Mouse (Mus musculus): Measurements from ENCODE around the gene 1110008P14Rik. TPM values are rescaled to one million over a fixed set of nuclear protein-coding genes. Genes with fewer than 3 reads are reported as not detected.

The 1110008P14Rik gene
- total RNA-seq (2021) = 100 to 1,000 TPM; 143 to 149 TPM
- long read RNA-seq, experiment 1, transcript 1110008P14Rik-201 (2 exons, 680 nt) = major isoform, 141 of 161 reads
- long read RNA-seq, experiment 1, partial matches to known transcripts = 12 of 161 reads
- long read RNA-seq, experiment 1, other reads (novel, unspliced or antisense) = 4 of 161 reads
- long read RNA-seq, experiment 2, transcript 1110008P14Rik-201 (2 exons, 680 nt) = major isoform, 127 of 137 reads
- long read RNA-seq, experiment 2, partial matches to known transcripts = 5 of 137 reads
- long read RNA-seq, experiment 2, other reads (novel, unspliced or antisense) = 2 of 137 reads

GRCm38 (mm10) chr2:32381775-32382223, at the start of gene 1110008P14Rik:
Gene 1110008P14Rik, minus strand, starts transcription at chr2:32381938.
- peak; percentile 97 for DNase-seq

- peak; percentile 79 for DNase-seq
Measured at GRCm38 (mm10) chr2:32430701-32431676, 49.3 kb upstream of the 1110008P14Rik start.

- no peak for DNase-seq
Measured at GRCm38 (mm10) chr2:32429215-32429891, 47.6 kb upstream of the 1110008P14Rik start.

- DNase-seq = peak; percentile 69
Measured at GRCm38 (mm10) chr2:32428262-32428722, 46.6 kb upstream of the 1110008P14Rik start.

GRCm38 (mm10) chr2:32427720-32428119, 46.0 kb upstream of the 1110008P14Rik start:
- DNase-seq = no peak

GRCm38 (mm10) chr2:32426141-32426540, 44.4 kb upstream of the 1110008P14Rik start:
- DNase-seq = no peak

GRCm38 (mm10) chr2:32425568-32425967, 43.8 kb upstream of the 1110008P14Rik start:
- no peak for DNase-seq

GRCm38 (mm10) chr2:32424796-32425195, 43.1 kb upstream of the 1110008P14Rik start:
- DNase-seq = no peak

GRCm38 (mm10) chr2:32423481-32424331, 42.0 kb upstream of the 1110008P14Rik start:
- peak; percentile 85 for DNase-seq

- peak; percentile 59 for DNase-seq
Measured at GRCm38 (mm10) chr2:32421851-32422251, 40.1 kb upstream of the 1110008P14Rik start.

- no peak for DNase-seq
Measured at GRCm38 (mm10) chr2:32420647-32421046, 38.9 kb upstream of the 1110008P14Rik start.

- no peak for DNase-seq
Measured at GRCm38 (mm10) chr2:32420066-32420608, 38.4 kb upstream of the 1110008P14Rik start.

GRCm38 (mm10) chr2:32419359-32419758, 37.6 kb upstream of the 1110008P14Rik start:
- DNase-seq = peak; percentile 89

- no peak for DNase-seq
Measured at GRCm38 (mm10) chr2:32418430-32419151, 36.9 kb upstream of the 1110008P14Rik start.

GRCm38 (mm10) chr2:32417486-32417885, 35.7 kb upstream of the 1110008P14Rik start:
- no peak for DNase-seq

GRCm38 (mm10) chr2:32416556-32416955, 34.8 kb upstream of the 1110008P14Rik start:
- DNase-seq = no peak

GRCm38 (mm10) chr2:32415801-32416200, 34.1 kb upstream of the 1110008P14Rik start:
- DNase-seq = no peak

- DNase-seq = no peak
Measured at GRCm38 (mm10) chr2:32413936-32414335, 32.2 kb upstream of the 1110008P14Rik start.

GRCm38 (mm10) chr2:32412742-32413531, 31.2 kb upstream of the 1110008P14Rik start:
- DNase-seq = peak; percentile 10
